Mouse (Mus musculus): ENCODE measurements around the gene Dpm1. TPM values are rescaled to one million over a fixed set of nuclear protein-coding genes. Genes with fewer than 3 reads are reported as not detected.

Gene Dpm1
- polyA plus RNA-seq, 1 experiment from 2014 or later, result 98.3 TPM

GRCm38 (mm10) chr2:168253822-168254221 is 23.4 kb upstream of the Dpm1 start:
- H3K36me3 ChIP-seq (ENCODE audit: control insufficient read depth, insufficient read depth, low read length), result no peaks in the 10 kb centered on the region
- ATAC-seq (ENCODE audit: low read depth), result no peak
- no peak overlapping the region for H3K27ac ChIP-seq (ENCODE audit: low read length)
- H3K4me3 ChIP-seq (ENCODE audit: low read length), result no peak overlapping the region
- no peaks in the 10 kb centered on the region for H3K27me3 ChIP-seq (ENCODE audit: control insufficient read depth, insufficient read depth, low read depth, low read length)
- H3K9ac ChIP-seq (ENCODE audit: low read length), result no peak overlapping the region
- no peak overlapping the region for H3K4me2 ChIP-seq (ENCODE audit: low read depth, low read length)
- 18% methylated on average over 7 of the region's 7 CpGs for WGBS
- no peaks in the 10 kb centered on the region for H3K9me3 ChIP-seq (ENCODE audit: control insufficient read depth, low read length)
- H3K4me1 ChIP-seq (replicated peaks; ENCODE audit: control insufficient read depth, insufficient read depth, low read length), result no peaks in the 10 kb centered on the region

GRCm38 (mm10) chr2:168252639-168253292 is 22.4 kb upstream of the Dpm1 start:
- Histone ChIP-seq H3K9me3 (ENCODE audit: control insufficient read depth, low read length) (no peaks in the 10 kb centered on the region), H3K4me2 (ENCODE audit: low read depth, low read length) (0 out of 2 replicates have a peak overlapping the region, but pooled peaks have one; percentile 0), H3K4me1 (replicated peaks; ENCODE audit: control insufficient read depth, insufficient read depth, low read length) (no peaks in the 10 kb centered on the region), H3K9ac (ENCODE audit: low read length) (no peak overlapping the region), H3K36me3 (ENCODE audit: control insufficient read depth, insufficient read depth, low read length) (no peaks in the 10 kb centered on the region), H3K27me3 (ENCODE audit: control insufficient read depth, insufficient read depth, low read depth, low read length) (no peaks in the 10 kb centered on the region), H3K4me3 (ENCODE audit: low read length) (no peak overlapping the region), H3K27ac (ENCODE audit: low read length) (no peak overlapping the region)
- WGBS, result 13% methylated on average over 16 of the region's 16 CpGs
- peak; percentile 57; the same call in 1 of the 2 replicates for ATAC-seq (ENCODE audit: low read depth)

GRCm38 (mm10) chr2:168250270-168250669 is 19.9 kb upstream of the Dpm1 start:
- Histone ChIP-seq H3K27ac (ENCODE audit: low read length) (no peak overlapping the region), H3K9ac (ENCODE audit: low read length) (no peak overlapping the region), H3K27me3 (ENCODE audit: control insufficient read depth, insufficient read depth, low read depth, low read length) (no peaks in the 10 kb centered on the region), H3K9me3 (ENCODE audit: control insufficient read depth, low read length) (no peaks in the 10 kb centered on the region), H3K4me1 (replicated peaks; ENCODE audit: control insufficient read depth, insufficient read depth, low read length) (no peaks in the 10 kb centered on the region), H3K4me3 (ENCODE audit: low read length) (no peak overlapping the region), H3K4me2 (ENCODE audit: low read depth, low read length) (no peak overlapping the region), H3K36me3 (ENCODE audit: control insufficient read depth, insufficient read depth, low read length) (no peaks in the 10 kb centered on the region)
- ATAC-seq (ENCODE audit: low read depth), result no peak
- 14% methylated on average over 8 of the region's 8 CpGs for WGBS

GRCm38 (mm10) chr2:168248856-168249245 is 18.5 kb upstream of the Dpm1 start:
- 15% methylated on average over 2 of the region's 2 CpGs for WGBS
- H3K27me3 ChIP-seq (ENCODE audit: control insufficient read depth, insufficient read depth, low read depth, low read length), result no peaks in the 10 kb centered on the region
- no peak overlapping the region for H3K27ac ChIP-seq (ENCODE audit: low read length)
- ATAC-seq (ENCODE audit: low read depth), result no peak
- H3K9me3 ChIP-seq (ENCODE audit: control insufficient read depth, low read length), result no peaks in the 10 kb centered on the region
- no peak overlapping the region for H3K4me3 ChIP-seq (ENCODE audit: low read length)
- no peak overlapping the region for H3K4me2 ChIP-seq (ENCODE audit: low read depth, low read length)
- no peaks in the 10 kb centered on the region for H3K36me3 ChIP-seq (ENCODE audit: control insufficient read depth, insufficient read depth, low read length)
- no peaks in the 10 kb centered on the region for H3K4me1 ChIP-seq (replicated peaks; ENCODE audit: control insufficient read depth, insufficient read depth, low read length)
- no peak overlapping the region for H3K9ac ChIP-seq (ENCODE audit: low read length)

- no peak overlapping the region for H3K9ac ChIP-seq (ENCODE audit: low read length)
- no peak overlapping the region for H3K4me3 ChIP-seq (ENCODE audit: low read length)
- no peaks in the 10 kb centered on the region for H3K4me1 ChIP-seq (replicated peaks; ENCODE audit: control insufficient read depth, insufficient read depth, low read length)
- H3K4me2 ChIP-seq (ENCODE audit: low read depth, low read length), result no peak overlapping the region
- H3K9me3 ChIP-seq (ENCODE audit: control insufficient read depth, low read length), result no peaks in the 10 kb centered on the region
- H3K27ac ChIP-seq (ENCODE audit: low read length), result no peak overlapping the region
- no peaks in the 10 kb centered on the region for H3K36me3 ChIP-seq (ENCODE audit: control insufficient read depth, insufficient read depth, low read length)
- no peak for ATAC-seq (ENCODE audit: low read depth)
- 71% methylated on average over 8 of the region's 8 CpGs for WGBS
- no peaks in the 10 kb centered on the region for H3K27me3 ChIP-seq (ENCODE audit: control insufficient read depth, insufficient read depth, low read depth, low read length)
Measured at GRCm38 (mm10) chr2:168248167-168248855, 17.9 kb upstream of the Dpm1 start.

- H3K4me1 ChIP-seq (replicated peaks; ENCODE audit: control insufficient read depth, insufficient read depth, low read length), result no peaks in the 10 kb centered on the region
- H3K9ac ChIP-seq (ENCODE audit: low read length), result no peak overlapping the region
- H3K4me3 ChIP-seq (ENCODE audit: low read length), result no peak overlapping the region
- no peaks in the 10 kb centered on the region for H3K9me3 ChIP-seq (ENCODE audit: control insufficient read depth, low read length)
- no peaks in the 10 kb centered on the region for H3K36me3 ChIP-seq (ENCODE audit: control insufficient read depth, insufficient read depth, low read length)
- 29% methylated on average over 8 of the region's 8 CpGs for WGBS
- H3K27ac ChIP-seq (ENCODE audit: low read length), result no peak overlapping the region
- no peak for ATAC-seq (ENCODE audit: low read depth)
- no peak overlapping the region for H3K4me2 ChIP-seq (ENCODE audit: low read depth, low read length)
- H3K27me3 ChIP-seq (ENCODE audit: control insufficient read depth, insufficient read depth, low read depth, low read length), result no peaks in the 10 kb centered on the region
Measured at GRCm38 (mm10) chr2:168245571-168245970, 15.2 kb upstream of the Dpm1 start.

- WGBS, result 77% methylated on average over 4 of the region's 4 CpGs
- no peak overlapping the region for H3K4me2 ChIP-seq (ENCODE audit: low read depth, low read length)
- H3K36me3 ChIP-seq (ENCODE audit: control insufficient read depth, insufficient read depth, low read length), result no peaks in the 10 kb centered on the region
- H3K4me1 ChIP-seq (replicated peaks; ENCODE audit: control insufficient read depth, insufficient read depth, low read length), result no peaks in the 10 kb centered on the region
- H3K4me3 ChIP-seq (ENCODE audit: low read length), result no peak overlapping the region
- no peak overlapping the region for H3K9ac ChIP-seq (ENCODE audit: low read length)
- no peak overlapping the region for H3K27ac ChIP-seq (ENCODE audit: low read length)
- peaks cover 2% of the 10 kb centered on the region; the same call in 1 of the 2 replicates for H3K9me3 ChIP-seq (ENCODE audit: control insufficient read depth, low read length)
- no peak for ATAC-seq (ENCODE audit: low read depth)
- H3K27me3 ChIP-seq (ENCODE audit: control insufficient read depth, insufficient read depth, low read depth, low read length), result no peaks in the 10 kb centered on the region
Measured at GRCm38 (mm10) chr2:168243278-168243677, 12.9 kb upstream of the Dpm1 start.

GRCm38 (mm10) chr2:168242841-168243240 is 12.4 kb upstream of the Dpm1 start:
- H3K36me3 ChIP-seq (ENCODE audit: control insufficient read depth, insufficient read depth, low read length), result no peaks in the 10 kb centered on the region
- no peaks in the 10 kb centered on the region for H3K27me3 ChIP-seq (ENCODE audit: control insufficient read depth, insufficient read depth, low read depth, low read length)
- ATAC-seq (ENCODE audit: low read depth), result peak; percentile 23; the same call in 1 of the 2 replicates
- H3K9me3 ChIP-seq (ENCODE audit: control insufficient read depth, low read length), result peaks cover 4% of the 10 kb centered on the region; the same call in 1 of the 2 replicates
- H3K9ac ChIP-seq (ENCODE audit: low read length), result no peak overlapping the region
- H3K4me1 ChIP-seq (replicated peaks; ENCODE audit: control insufficient read depth, insufficient read depth, low read length), result no peaks in the 10 kb centered on the region
- H3K4me3 ChIP-seq (ENCODE audit: low read length), result no peak overlapping the region
- no peak overlapping the region for H3K27ac ChIP-seq (ENCODE audit: low read length)
- H3K4me2 ChIP-seq (ENCODE audit: low read depth, low read length), result no peak overlapping the region

GRCm38 (mm10) chr2:168238335-168238734 is 7.9 kb upstream of the Dpm1 start:
- 85% methylated on average over 4 of the region's 4 CpGs for WGBS
- H3K27me3 ChIP-seq (ENCODE audit: control insufficient read depth, insufficient read depth, low read depth, low read length), result no peaks in the 10 kb centered on the region
- no peak overlapping the region for H3K9ac ChIP-seq (ENCODE audit: low read length)
- no peak overlapping the region for H3K4me3 ChIP-seq (ENCODE audit: low read length)
- peaks cover 4% of the 10 kb centered on the region; the same call in 1 of the 2 replicates for H3K9me3 ChIP-seq (ENCODE audit: control insufficient read depth, low read length)
- H3K4me2 ChIP-seq (ENCODE audit: low read depth, low read length), result no peak overlapping the region
- ATAC-seq (ENCODE audit: low read depth), result no peak
- no peaks in the 10 kb centered on the region for H3K4me1 ChIP-seq (replicated peaks; ENCODE audit: control insufficient read depth, insufficient read depth, low read length)
- H3K27ac ChIP-seq (ENCODE audit: low read length), result no peak overlapping the region
- H3K36me3 ChIP-seq (ENCODE audit: control insufficient read depth, insufficient read depth, low read length), result peaks cover 6% of the 10 kb centered on the region; the same call in 1 of the 2 replicates

Measured in lung, embryonic 16.5 days (tissue).